Mouse (Mus musculus): ENCODE data around the gene Ppp1r13b. TPM values are rescaled to one million over a fixed set of nuclear protein-coding genes. Genes with fewer than 3 reads are reported as not detected.
A peak's percentile ranks its signal among the peaks of the same experiment; 100 is the strongest.
"Not testable (repeated sequence)": the region's sequence is repeated elsewhere in the genome, so short reads cannot be mapped to it uniquely, and the experiment has no call there.

The Ppp1r13b gene
- polyA plus RNA-seq (2015; fragmentation: Nextera tagmentation; extraction: Ambion mirVana): 34.4 and 37.9 TPM in 2 replicates

DNA sequence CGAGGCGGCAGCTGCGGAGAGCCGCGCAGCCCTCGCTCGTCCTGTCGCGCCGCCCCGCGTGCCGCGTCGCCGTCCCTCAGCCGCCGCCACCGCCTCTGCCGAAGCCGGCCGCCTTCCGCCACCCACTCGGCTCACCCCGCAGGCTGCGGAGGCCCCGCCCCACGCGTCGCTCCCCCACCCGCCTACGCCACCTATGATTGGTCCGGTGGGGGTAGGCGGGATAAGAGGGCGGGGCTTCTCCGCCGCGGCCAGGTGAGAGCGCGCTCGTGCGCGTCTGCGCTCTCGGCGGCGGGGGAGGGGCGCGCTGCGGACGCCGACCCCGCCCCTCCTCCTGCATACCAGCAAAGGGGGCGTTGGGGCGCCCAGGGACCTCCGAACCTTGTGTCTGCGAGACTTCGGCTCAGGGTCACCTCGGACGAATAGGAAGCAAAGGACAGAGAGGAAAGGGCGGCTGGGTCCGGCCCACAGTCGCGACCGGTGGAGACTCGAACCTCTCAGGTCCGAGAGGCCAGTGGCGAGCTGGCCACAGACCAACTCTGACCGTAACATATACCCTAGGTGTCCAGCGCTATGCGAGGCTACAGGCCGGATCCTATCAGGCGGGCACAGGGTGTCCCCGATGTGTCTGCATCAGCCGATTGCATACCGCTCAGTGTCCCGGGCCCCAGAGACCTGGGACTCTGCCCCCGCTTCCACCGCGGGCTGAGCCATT is at the start of gene Ppp1r13b:
TSS of gene Ppp1r13b (minus strand) at position 141 of the 712 bp plus-strand sequence.
- ATAC-seq (ENCODE audit: low FRiP score, low read depth): peak; percentile 95
- Histone ChIP-seq H3K4me1 (replicated peaks) (peaks cover 15% of the 10 kb centered on the region), H3K27ac (replicated peaks) (peak within 1 kb of the TSS; percentile 98), H3K27me3 (no peaks in the 10 kb centered on the region; the same call in 1 of the 2 replicates), H3K36me3 (no peaks in the 10 kb centered on the region), H3K4me3 (peak within 1 kb of the TSS; percentile 92), H3K9me3 (no peaks in the 10 kb centered on the region), H3K9ac (peak within 1 kb of the TSS; percentile 95), H3K4me2 (peak within 1 kb of the TSS; percentile 91)
- 1% methylated on average over 77 of the region's 80 CpGs for WGBS

DNA sequence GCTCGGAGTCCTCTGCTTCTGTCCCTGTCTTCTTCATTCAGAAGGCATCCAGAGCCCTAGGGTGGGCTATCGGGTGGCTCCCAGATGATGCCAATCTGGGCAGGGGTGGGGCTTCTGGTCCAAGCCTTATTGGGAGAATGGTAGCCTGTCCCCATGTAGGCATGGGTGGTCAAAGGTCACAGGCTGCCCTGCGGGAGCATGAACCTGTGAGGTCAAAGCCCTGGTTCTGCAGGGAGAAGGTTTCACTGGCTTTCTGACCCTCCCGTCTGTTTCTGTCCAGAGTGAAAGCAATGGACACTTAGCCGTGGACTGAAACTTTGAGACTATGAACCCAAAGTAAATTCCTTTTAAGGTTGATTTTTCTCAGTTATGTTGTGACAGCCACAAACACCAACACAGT is 48.3 kb upstream of the Ppp1r13b start:
- H3K4me3 ChIP-seq: no peak overlapping the region
- 79% methylated on average over 5 of the region's 5 CpGs for WGBS
- no peak overlapping the region for H3K4me2 ChIP-seq
- H3K36me3 ChIP-seq: peaks cover 20% of the 10 kb centered on the region
- no peak for ATAC-seq (ENCODE audit: low FRiP score, low read depth)
- no peak overlapping the region for H3K9ac ChIP-seq
- no peaks in the 10 kb centered on the region for H3K9me3 ChIP-seq
- no peaks in the 10 kb centered on the region for H3K27me3 ChIP-seq
- H3K4me1 ChIP-seq (replicated peaks): no peaks in the 10 kb centered on the region
- no peak overlapping the region for H3K27ac ChIP-seq (replicated peaks)

DNA sequence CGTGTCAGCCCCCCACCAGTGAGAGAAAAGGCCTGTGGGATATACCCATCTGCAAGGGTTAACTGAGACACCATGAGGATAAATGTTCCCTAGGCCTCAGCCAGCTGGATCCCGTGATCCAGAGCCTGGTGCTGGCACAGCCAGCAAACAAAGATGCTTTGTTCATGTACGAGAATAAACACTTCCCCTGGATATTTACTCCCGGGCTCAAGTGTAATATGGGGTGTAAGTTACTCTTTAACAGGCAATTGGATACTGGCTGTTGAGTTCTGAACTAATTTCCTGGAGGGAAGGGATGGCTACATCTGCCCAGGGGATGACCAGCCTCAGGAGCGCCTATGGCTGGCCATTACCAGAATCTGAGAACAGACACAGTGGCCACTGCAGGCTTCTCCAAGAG is 43.8 kb upstream of the Ppp1r13b start:
- H3K4me3 ChIP-seq: no peak overlapping the region
- no peaks in the 10 kb centered on the region for H3K27me3 ChIP-seq
- H3K36me3 ChIP-seq: no peaks in the 10 kb centered on the region
- H3K9ac ChIP-seq: no peak overlapping the region
- no peaks in the 10 kb centered on the region for H3K9me3 ChIP-seq
- no peak overlapping the region for H3K4me2 ChIP-seq
- 42% methylated on average over 5 of the region's 5 CpGs for WGBS
- no peak for ATAC-seq (ENCODE audit: low FRiP score, low read depth)
- no peaks in the 10 kb centered on the region for H3K4me1 ChIP-seq (replicated peaks)
- H3K27ac ChIP-seq (replicated peaks): no peak overlapping the region

DNA sequence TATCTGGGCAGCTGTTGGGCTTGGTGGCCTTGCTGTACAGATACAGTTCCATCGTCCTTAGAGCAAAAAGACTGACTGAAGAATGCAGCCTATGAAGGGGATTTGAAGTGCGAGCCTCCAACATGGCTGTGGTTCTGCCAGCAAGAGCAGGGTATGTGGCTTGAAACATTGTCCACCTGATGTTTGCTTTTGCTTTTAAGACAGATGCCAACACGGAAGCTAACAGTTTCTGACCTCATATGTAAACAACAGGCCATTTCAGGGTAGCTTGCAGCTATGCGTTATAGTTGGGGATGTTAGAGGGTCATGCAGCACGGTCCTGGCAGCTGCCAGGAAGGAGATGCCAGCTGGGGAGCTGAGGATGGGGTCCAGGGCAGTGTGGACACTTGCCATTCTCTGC is 42.6 kb upstream of the Ppp1r13b start:
- Histone ChIP-seq H3K27me3 (no peaks in the 10 kb centered on the region), H3K4me2 (no peak overlapping the region), H3K4me3 (no peak overlapping the region), H3K9me3 (no peaks in the 10 kb centered on the region), H3K36me3 (no peaks in the 10 kb centered on the region), H3K27ac (replicated peaks) (no peak overlapping the region), H3K9ac (no peak overlapping the region), H3K4me1 (replicated peaks) (no peaks in the 10 kb centered on the region)
- 83% methylated on average over 5 of the region's 5 CpGs for WGBS
- ATAC-seq (ENCODE audit: low FRiP score, low read depth): no peak

DNA sequence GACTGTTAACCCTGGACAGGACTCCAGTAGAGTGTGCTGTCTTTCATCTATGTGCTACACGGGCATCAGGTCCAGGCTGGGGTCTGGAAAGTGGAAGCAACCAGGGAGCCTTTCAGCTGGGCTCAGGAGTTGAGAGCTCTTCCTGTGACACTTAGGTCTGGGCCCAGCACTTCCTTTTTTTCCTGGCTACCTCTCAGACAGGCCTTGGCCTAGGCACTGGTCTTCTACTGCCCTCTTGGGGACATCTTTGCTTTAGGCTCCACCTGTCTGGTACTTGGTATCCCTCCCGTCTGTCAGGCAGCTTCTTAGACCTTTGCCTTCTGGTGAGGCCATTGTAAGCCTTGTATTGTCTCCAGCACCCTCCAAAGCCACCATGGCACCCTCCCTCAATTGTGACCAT is 38.8 kb upstream of the Ppp1r13b start:
- H3K9me3 ChIP-seq: no peaks in the 10 kb centered on the region
- H3K4me3 ChIP-seq: no peak overlapping the region
- no peak overlapping the region for H3K9ac ChIP-seq
- no peak overlapping the region for H3K4me2 ChIP-seq
- H3K4me1 ChIP-seq (replicated peaks): no peaks in the 10 kb centered on the region; the same call in 1 of the 2 replicates
- no peak for ATAC-seq (ENCODE audit: low FRiP score, low read depth)
- 49% methylated on average over 2 of the region's 2 CpGs for WGBS
- H3K27me3 ChIP-seq: no peaks in the 10 kb centered on the region
- H3K36me3 ChIP-seq: no peaks in the 10 kb centered on the region
- no peak overlapping the region for H3K27ac ChIP-seq (replicated peaks)

DNA sequence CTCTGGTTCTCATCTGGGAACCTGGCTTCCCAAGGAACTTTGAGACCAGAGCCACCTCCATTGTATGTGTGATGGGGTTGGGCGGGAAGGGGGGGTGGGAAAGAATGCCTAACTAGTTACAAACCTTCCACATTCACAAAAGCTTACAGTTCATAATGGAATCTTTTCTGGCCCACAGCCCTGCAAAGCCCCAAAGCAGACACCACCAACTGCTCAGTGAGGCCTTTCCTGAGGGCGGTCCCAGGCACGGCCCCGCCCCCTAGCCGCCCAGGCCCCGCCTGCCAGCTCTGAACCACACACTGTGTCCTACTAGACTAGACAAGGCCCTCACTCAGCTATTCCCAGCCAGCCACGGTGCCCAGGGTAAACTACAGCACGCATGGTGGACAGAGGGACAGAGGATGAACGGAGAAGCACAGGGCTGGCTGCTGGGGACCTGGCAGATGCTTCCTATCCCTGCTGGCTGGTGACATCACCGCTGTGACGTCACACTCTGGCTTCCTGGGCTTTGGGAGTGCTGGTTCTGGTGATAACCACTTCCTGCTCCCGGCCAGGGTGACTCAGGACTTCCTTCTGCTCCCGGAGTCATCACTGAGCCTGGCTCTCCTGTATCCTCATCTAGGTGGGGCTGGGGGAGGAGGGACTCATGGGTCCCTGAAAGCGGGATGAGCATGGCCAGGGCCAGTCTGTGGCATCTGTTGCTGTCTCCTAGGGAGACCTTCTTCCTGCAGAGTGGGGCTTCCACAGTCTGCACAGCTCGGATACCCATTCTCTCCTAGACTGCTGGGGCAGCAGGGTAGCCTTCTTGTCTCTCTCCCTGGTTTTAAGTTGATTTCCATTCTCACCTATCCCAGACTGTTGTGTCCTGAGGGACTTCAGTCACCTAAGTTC is 38.1 kb upstream of the Ppp1r13b start:
- not testable (repeated sequence) for H3K4me3 ChIP-seq; H3K27ac ChIP-seq (replicated peaks); H3K4me2 ChIP-seq; H3K9me3 ChIP-seq; H3K4me1 ChIP-seq (replicated peaks); H3K36me3 ChIP-seq; H3K27me3 ChIP-seq; H3K9ac ChIP-seq
- 0 out of 2 replicates have a peak, but pooled peaks have one; percentile 37 for ATAC-seq (ENCODE audit: low FRiP score, low read depth)
- WGBS: 64% methylated on average over 12 of the region's 15 CpGs

DNA sequence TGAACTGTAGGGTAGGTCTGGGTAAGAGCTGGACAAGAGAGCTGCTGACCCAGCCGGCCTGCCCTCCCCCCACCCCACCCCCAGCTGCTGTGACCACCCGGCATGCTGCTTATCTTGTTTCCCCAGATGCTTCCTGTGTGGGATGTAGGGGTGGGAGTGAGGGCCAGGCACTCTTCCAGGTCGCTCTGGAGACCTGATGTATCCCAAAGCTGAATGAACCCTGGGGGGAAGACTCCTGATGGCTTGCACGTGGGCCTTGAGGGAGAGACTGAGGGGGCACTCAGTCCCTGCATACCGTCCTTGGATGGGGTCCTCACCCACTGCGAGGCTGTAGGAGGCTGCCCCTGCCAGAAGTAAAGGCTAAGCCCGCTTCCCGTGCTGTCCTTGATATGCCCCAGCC is 37.2 kb upstream of the Ppp1r13b start:
- Histone ChIP-seq H3K4me3 (no peak overlapping the region), H3K4me2 (no peak overlapping the region), H3K27ac (replicated peaks) (0 out of 2 replicates have a peak overlapping the region, but pooled peaks have one; percentile 27), H3K9me3 (no peaks in the 10 kb centered on the region), H3K36me3 (no peaks in the 10 kb centered on the region), H3K4me1 (replicated peaks) (no peaks in the 10 kb centered on the region; the same call in 1 of the 2 replicates), H3K9ac (no peak overlapping the region), H3K27me3 (no peaks in the 10 kb centered on the region)
- 0 out of 2 replicates have a peak, but pooled peaks have one; percentile 23 for ATAC-seq (ENCODE audit: low FRiP score, low read depth)
- 67% methylated on average over 8 of the region's 8 CpGs for WGBS

DNA sequence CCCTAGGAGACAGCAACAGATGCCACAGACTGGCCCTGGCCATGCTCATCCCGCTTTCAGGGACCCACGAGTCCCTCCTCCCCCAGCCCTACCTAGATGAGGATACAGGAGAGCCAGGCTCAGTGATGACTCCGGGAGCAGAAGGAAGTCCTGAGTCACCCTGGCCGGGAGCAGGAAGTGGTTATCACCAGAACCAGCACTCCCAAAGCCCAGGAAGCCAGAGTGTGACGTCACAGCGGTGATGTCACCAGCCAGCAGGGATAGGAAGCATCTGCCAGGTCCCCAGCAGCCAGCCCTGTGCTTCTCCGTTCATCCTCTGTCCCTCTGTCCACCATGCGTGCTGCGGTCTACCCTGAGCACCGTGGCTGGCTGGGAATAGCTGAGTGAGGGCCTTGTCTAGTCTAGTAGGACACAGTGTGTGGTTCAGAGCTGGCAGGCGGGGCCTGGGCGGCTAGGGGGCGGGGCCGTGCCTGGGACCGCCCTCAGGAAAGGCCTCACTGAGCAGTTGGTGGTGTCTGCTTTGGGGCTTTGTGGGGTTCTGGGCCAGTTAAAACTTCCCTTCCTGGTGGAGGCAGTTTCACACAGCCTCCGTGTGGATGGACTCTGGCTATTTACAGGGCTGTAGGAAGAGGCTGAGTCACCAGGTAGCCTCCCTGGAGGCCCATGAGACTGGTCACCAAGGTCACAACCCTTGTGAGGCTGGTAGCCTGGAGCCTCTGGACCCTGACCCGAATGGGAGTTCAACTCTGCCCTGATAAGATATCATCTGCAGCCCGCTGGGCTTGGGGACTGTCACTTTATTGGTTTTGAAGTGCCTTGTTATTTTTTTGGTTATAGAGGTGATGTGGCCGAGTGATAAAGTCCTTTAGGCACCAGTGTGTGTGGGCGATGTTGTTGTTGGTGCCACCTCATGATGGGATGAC is 36.4 kb upstream of the Ppp1r13b start:
- H3K4me2 ChIP-seq; H3K9ac ChIP-seq; H3K36me3 ChIP-seq; H3K27ac ChIP-seq (replicated peaks); H3K4me3 ChIP-seq; ATAC-seq (ENCODE audit: low FRiP score, low read depth); H3K4me1 ChIP-seq (replicated peaks); H3K27me3 ChIP-seq; H3K9me3 ChIP-seq: not testable (repeated sequence)
- 76% methylated on average over 17 of the region's 20 CpGs for WGBS

DNA sequence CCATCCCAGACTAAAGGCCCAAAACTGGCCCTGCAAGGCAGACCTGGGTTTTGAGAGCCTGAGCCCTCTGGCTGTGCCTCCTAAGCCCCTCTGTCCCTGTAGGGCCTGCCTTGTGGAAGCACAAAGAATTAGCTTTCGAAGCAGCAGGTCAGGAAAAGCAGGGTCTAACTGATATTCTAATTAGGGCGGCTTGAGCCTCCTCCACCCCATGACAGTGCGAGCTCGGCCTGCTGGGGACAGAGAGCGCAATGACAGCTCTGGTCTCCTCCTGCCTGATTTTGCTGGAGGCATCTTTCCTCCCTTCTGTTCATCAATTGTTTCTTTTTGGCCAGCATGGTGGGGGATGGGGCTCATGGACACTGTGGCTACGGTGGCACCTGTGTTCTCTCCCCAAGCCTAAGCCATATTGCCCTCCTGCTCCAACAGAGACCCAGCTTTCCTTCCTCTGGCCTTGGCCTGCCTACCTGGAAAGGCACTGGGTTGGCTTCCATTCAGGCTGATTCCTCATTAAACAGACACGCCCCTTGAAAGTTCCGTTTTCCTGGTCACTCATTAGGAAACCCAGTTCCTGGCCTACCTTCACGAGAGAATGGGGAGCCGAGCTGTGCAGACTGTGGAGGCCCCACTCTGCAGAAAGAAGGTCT is 35.6 kb upstream of the Ppp1r13b start:
- Histone ChIP-seq H3K27ac (replicated peaks) (no peak overlapping the region), H3K4me3 (no peak overlapping the region), H3K4me1 (replicated peaks) (no peaks in the 10 kb centered on the region; the same call in 1 of the 2 replicates), H3K4me2 (no peak overlapping the region), H3K27me3 (no peaks in the 10 kb centered on the region), H3K36me3 (no peaks in the 10 kb centered on the region), H3K9me3 (no peaks in the 10 kb centered on the region), H3K9ac (no peak overlapping the region)
- WGBS: 72% methylated on average over 10 of the region's 10 CpGs
- no peak for ATAC-seq (ENCODE audit: low FRiP score, low read depth)

DNA sequence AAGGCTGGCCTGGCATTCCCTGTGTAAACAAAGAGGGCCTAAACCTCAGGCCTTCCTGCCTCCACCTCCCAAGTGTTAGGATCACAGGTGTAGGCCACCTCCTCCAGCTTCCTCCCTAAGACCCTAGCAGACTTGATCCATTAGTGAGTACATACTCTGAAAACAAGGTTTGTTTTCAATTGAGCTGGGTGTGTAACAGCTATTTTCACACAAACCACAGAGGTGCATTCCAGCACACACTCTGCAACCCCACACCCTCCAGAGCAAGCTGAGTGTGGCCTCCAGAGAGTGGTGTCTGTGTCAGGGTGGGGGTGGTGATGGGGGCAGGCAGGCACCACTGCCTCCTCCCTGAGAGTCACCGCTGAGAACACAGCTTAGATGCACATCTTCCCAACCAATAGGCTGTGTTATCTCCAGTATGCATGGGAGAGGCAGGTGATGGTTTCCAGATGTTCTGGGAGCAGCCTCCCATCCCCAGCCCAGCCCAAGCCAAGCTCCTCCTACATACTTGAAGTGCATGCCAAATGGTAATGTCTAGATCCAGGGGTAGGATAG is 30.8 kb upstream of the Ppp1r13b start:
- no peak overlapping the region for H3K4me3 ChIP-seq
- ATAC-seq (ENCODE audit: low FRiP score, low read depth): no peak
- H3K4me2 ChIP-seq: no peak overlapping the region
- no peak overlapping the region for H3K9ac ChIP-seq
- H3K27me3 ChIP-seq: no peaks in the 10 kb centered on the region
- no peaks in the 10 kb centered on the region for H3K36me3 ChIP-seq
- no peaks in the 10 kb centered on the region for H3K9me3 ChIP-seq
- H3K27ac ChIP-seq (replicated peaks): no peak overlapping the region
- H3K4me1 ChIP-seq (replicated peaks): peaks cover 9% of the 10 kb centered on the region; the same call in 1 of the 2 replicates
- WGBS: 82% methylated on average over 1 of the region's 1 CpGs
